Mouse (Mus musculus): ENCODE data around the gene Bbc3.
"Not testable (repeated sequence)": the region's sequence is repeated elsewhere in the genome, so short reads cannot be mapped to it uniquely, and the experiment has no call there.

The Bbc3 gene

GRCm38 (mm10) chr7:16308093-16308492 lies at the start of gene Bbc3:
Bbc3 (plus strand) TSS chr7:16308393.
- DNase-seq (ENCODE audit: low spot score in 2 of 2) = not testable (repeated sequence)

GRCm38 (mm10) chr7:16259110-16259590 lies 49.0 kb upstream of the Bbc3 start, which contains the start of gene C5ar1:
C5ar1 (minus strand) TSS chr7:16259540.
- no peak for DNase-seq (ENCODE audit: low spot score in 2 of 2)

- no peak for DNase-seq (ENCODE audit: low spot score in 2 of 2)
Observed at GRCm38 (mm10) chr7:16261097-16261496, 47.1 kb upstream of the Bbc3 start.

GRCm38 (mm10) chr7:16263015-16263787 lies 45.0 kb upstream of the Bbc3 start:
- DNase-seq (ENCODE audit: low spot score in 2 of 2) = peak; percentile 73 to 75

DNA sequence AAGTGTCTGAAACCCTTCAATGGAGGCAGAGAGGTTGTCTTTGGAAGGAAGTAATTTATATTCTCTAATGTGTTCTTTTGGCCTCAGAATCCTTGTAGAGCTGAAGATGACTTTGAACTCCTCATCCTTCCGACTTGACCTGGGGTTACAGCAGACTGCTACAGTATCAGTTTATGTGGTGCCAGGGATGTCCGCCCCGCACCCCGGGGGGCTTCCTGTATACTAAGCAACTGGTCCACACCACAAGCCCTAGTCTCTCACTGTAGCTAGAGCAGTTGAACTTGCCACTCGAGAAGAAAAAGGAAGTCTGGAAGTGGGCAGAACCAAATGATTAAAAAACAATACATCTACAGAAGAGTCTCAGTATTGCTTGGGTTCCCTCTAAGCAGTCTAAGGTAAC lies 44.4 kb upstream of the Bbc3 start:
- DNase-seq (ENCODE audit: low spot score in 2 of 2) = no peak

- DNase-seq (ENCODE audit: low spot score in 2 of 2) = no peak
Observed at GRCm38 (mm10) chr7:16265856-16266255, 42.3 kb upstream of the Bbc3 start.

GRCm38 (mm10) chr7:16266593-16266992 lies 41.6 kb upstream of the Bbc3 start:
- not testable (repeated sequence) for DNase-seq (ENCODE audit: low spot score in 2 of 2)

GRCm38 (mm10) chr7:16271139-16271538 lies 37.1 kb upstream of the Bbc3 start:
- DNase-seq (ENCODE audit: low spot score in 2 of 2) = no peak

GRCm38 (mm10) chr7:16272681-16273080 lies 35.5 kb upstream of the Bbc3 start:
- DNase-seq (ENCODE audit: low spot score in 2 of 2) = peak; percentile 31 to 48

GRCm38 (mm10) chr7:16273081-16273765 lies 35.0 kb upstream of the Bbc3 start, which contains the start of gene Inafm1:
Inafm1 (minus strand) TSS chr7:16273617.
- DNase-seq (ENCODE audit: low spot score in 2 of 2) = peak; percentile 54 to 66

DNA sequence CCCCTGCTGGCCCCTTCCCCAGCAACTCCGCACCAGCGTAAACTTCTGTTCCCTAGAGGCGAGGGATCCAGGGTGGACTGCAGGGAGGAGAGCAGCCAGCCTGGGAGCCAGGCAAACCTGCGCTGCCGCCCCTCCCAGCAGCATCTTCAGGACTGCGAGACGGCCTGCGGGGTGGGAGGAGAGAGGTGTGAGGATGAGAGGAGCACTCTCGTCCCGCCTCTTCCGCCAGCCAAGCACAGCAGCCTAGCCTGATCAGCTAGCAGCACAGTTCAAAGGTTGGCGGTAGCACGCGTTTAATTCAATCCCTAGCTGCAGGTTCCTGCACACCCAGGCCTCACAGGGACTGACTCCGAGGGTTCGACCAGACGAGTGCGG lies 34.4 kb upstream of the Bbc3 start:
- peak; percentile 42 to 59 for DNase-seq (ENCODE audit: low spot score in 2 of 2)

- no peak for DNase-seq (ENCODE audit: low spot score in 2 of 2)
Observed at GRCm38 (mm10) chr7:16274922-16275890, 33.0 kb upstream of the Bbc3 start.

GRCm38 (mm10) chr7:16280721-16281120 lies 27.5 kb upstream of the Bbc3 start:
- DNase-seq (ENCODE audit: low spot score in 2 of 2) = no peak

- no peak for DNase-seq (ENCODE audit: low spot score in 2 of 2)
Observed at GRCm38 (mm10) chr7:16282334-16282733, 25.9 kb upstream of the Bbc3 start.

GRCm38 (mm10) chr7:16284001-16284400 lies 24.2 kb upstream of the Bbc3 start:
- DNase-seq (ENCODE audit: low spot score in 2 of 2) = no peak

- DNase-seq (ENCODE audit: low spot score in 2 of 2) = no peak
Observed at GRCm38 (mm10) chr7:16284904-16285303, 23.3 kb upstream of the Bbc3 start.

GRCm38 (mm10) chr7:16285450-16286025 lies 22.7 kb upstream of the Bbc3 start:
- DNase-seq (ENCODE audit: low spot score in 2 of 2) = peak in 1 of 2 experiments; percentile 41

DNA sequence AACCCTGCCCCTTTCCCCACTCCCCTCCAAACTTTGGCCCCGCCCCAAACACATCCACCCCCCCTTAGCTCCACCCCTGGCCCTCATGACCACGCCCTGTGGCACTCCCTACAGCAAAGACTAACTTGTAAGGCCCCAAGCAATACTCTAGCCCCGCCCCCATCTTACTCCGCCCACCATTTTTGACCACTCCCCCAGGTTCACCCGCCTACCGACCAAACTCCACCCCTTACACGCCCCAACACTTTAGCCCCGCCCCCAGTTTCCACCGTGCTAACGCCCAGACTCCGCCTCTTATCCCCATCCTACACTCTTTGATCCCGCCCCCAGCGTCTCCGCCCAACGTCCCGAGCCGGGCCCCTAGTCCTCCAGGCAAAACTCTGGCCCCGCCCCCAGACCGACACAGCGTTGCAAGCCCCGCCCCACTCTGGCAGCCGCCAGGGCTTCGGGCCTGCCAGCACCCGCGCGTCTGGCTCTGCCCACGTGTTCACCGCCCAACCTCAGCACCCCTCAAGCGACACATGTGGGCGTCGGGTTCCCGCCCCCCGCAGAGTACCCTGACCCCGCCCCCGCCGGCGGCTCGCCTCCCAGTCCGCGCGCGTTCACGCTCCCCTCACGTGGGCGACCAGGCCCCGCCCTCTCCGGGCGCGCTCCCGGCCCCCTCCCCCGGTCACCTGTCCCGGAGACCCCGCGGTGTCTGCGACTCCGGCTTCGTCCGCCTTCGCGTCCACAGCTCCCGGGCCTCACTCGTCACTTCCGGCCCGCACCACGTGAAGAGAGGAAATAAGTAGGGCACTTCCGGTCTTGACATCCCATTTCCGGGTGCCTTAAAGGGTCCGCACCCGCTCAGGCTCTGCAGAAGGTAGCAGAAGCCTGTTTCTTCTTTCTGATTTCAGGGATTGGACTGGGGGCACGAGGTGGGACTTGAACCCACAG lies 21.9 kb upstream of the Bbc3 start, which contains the start of gene Ccdc9:
Gene Ccdc9, minus strand, starts transcription at position 770 of the 936 bp plus-strand sequence.
- DNase-seq (ENCODE audit: low spot score in 2 of 2) = peak; percentile 96 to 98

- no peak for DNase-seq (ENCODE audit: low spot score in 2 of 2)
Observed at GRCm38 (mm10) chr7:16287016-16287415, 21.2 kb upstream of the Bbc3 start.

GRCm38 (mm10) chr7:16287791-16288190 lies 20.4 kb upstream of the Bbc3 start:
- DNase-seq (ENCODE audit: low spot score in 2 of 2) = no peak
